Mouse (Mus musculus) thymus, postnatal 25 days (tissue): ENCODE results near the gene Atp2a2.

Experiments
- DNase-seq: peaks from one replicate; pipeline ENCODE4 v3.0.0; 2022

Atp2a2 gene

GRCm38 (mm10) chr5:122502077-122502941 lies at the start of gene Atp2a2:
Gene Atp2a2, minus strand, starts transcription at chr5:122502225.
- DNase-seq, result peak; percentile 92

- DNase-seq, result no peak
These were observed 48.4 kb upstream of the Atp2a2 start for GRCm38 (mm10) chr5:122550460-122550859.

GRCm38 (mm10) chr5:122548671-122549070 lies 46.6 kb upstream of the Atp2a2 start:
- DNase-seq, result peak; percentile 29

- DNase-seq, result no peak
These were observed 45.8 kb upstream of the Atp2a2 start for GRCm38 (mm10) chr5:122547810-122548209.

GRCm38 (mm10) chr5:122547251-122547714 lies 45.3 kb upstream of the Atp2a2 start:
- DNase-seq, result peak; percentile 17

- no peak for DNase-seq
These were observed 41.4 kb upstream of the Atp2a2 start for GRCm38 (mm10) chr5:122543392-122543791.

- DNase-seq, result no peak
These were observed 39.8 kb upstream of the Atp2a2 start for GRCm38 (mm10) chr5:122541871-122542270.

GRCm38 (mm10) chr5:122538077-122538476 lies 36.1 kb upstream of the Atp2a2 start:
- no peak for DNase-seq

GRCm38 (mm10) chr5:122537654-122538053 lies 35.6 kb upstream of the Atp2a2 start:
- DNase-seq, result no peak

- no peak for DNase-seq
These were observed 31.9 kb upstream of the Atp2a2 start for GRCm38 (mm10) chr5:122533884-122534283.

GRCm38 (mm10) chr5:122529913-122530604 lies 28.0 kb upstream of the Atp2a2 start:
- DNase-seq, result no peak

GRCm38 (mm10) chr5:122529316-122529715 lies 27.3 kb upstream of the Atp2a2 start:
- no peak for DNase-seq

GRCm38 (mm10) chr5:122528591-122528990 lies 26.6 kb upstream of the Atp2a2 start:
- no peak for DNase-seq

GRCm38 (mm10) chr5:122527761-122528160 lies 25.7 kb upstream of the Atp2a2 start:
- no peak for DNase-seq

GRCm38 (mm10) chr5:122526878-122527730 lies 25.1 kb upstream of the Atp2a2 start:
- DNase-seq, result no peak

- DNase-seq, result no peak
These were observed 24.4 kb upstream of the Atp2a2 start for GRCm38 (mm10) chr5:122526405-122526804.

GRCm38 (mm10) chr5:122525238-122525931 lies 23.4 kb upstream of the Atp2a2 start:
- no peak for DNase-seq

GRCm38 (mm10) chr5:122524854-122525237 lies 22.8 kb upstream of the Atp2a2 start:
- DNase-seq, result no peak

- DNase-seq, result no peak
These were observed 22.2 kb upstream of the Atp2a2 start for GRCm38 (mm10) chr5:122524244-122524643.

GRCm38 (mm10) chr5:122521130-122521473 lies 19.1 kb upstream of the Atp2a2 start:
- no peak for DNase-seq

- DNase-seq, result no peak
These were observed 18.5 kb upstream of the Atp2a2 start for GRCm38 (mm10) chr5:122520254-122521129.
